Mouse (Mus musculus): ENCODE measurements around the gene Bex6. TPM values are rescaled to one million over a fixed set of nuclear protein-coding genes. Genes with fewer than 3 reads are reported as not detected.

The Bex6 gene
- total RNA-seq (2021): not detected

GRCm38 (mm10) chr16:32179333-32179901 is at the start of gene Bex6:
TSS of gene Bex6 (plus strand) at chr16:32179823.
- DNase-seq (ENCODE audit: extremely low spot score in 1 of 2, low spot score in 1 of 2): no peak

GRCm38 (mm10) chr16:32130190-32130826 is 49.3 kb upstream of the Bex6 start:
- DNase-seq (ENCODE audit: extremely low spot score in 1 of 2, low spot score in 1 of 2): no peak

GRCm38 (mm10) chr16:32133148-32133547 is 46.5 kb upstream of the Bex6 start:
- no peak for DNase-seq (ENCODE audit: extremely low spot score in 1 of 2, low spot score in 1 of 2)

GRCm38 (mm10) chr16:32135842-32136357 is 43.7 kb upstream of the Bex6 start:
- no peak for DNase-seq (ENCODE audit: extremely low spot score in 1 of 2, low spot score in 1 of 2)

GRCm38 (mm10) chr16:32138954-32139353 is 40.7 kb upstream of the Bex6 start:
- DNase-seq (ENCODE audit: extremely low spot score in 1 of 2, low spot score in 1 of 2): no peak

DNA sequence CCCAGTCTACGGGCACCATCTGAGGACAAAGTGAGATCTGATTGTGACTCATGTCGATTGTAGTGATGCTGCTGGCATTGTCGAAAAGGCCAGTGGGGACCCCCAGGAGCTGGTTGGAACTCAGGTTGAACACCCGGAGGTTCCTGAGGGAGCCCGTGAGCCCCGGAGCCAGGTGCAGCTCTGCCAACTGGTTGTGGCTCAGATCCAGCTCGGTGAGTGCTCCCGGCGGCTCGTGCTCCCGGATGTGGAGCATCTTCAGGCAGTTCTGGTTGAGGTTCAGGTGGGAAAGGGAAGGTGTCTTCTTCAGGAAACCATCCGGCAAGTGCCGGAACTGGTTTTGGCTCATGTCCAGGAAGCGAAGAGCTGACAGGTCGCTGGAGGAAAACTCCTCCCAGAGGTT is 35.9 kb upstream of the Bex6 start:
- DNase-seq (ENCODE audit: extremely low spot score in 1 of 2, low spot score in 1 of 2): no peak

- no peak for DNase-seq (ENCODE audit: extremely low spot score in 1 of 2, low spot score in 1 of 2)
Measured at GRCm38 (mm10) chr16:32144592-32144991, 35.0 kb upstream of the Bex6 start.

DNA sequence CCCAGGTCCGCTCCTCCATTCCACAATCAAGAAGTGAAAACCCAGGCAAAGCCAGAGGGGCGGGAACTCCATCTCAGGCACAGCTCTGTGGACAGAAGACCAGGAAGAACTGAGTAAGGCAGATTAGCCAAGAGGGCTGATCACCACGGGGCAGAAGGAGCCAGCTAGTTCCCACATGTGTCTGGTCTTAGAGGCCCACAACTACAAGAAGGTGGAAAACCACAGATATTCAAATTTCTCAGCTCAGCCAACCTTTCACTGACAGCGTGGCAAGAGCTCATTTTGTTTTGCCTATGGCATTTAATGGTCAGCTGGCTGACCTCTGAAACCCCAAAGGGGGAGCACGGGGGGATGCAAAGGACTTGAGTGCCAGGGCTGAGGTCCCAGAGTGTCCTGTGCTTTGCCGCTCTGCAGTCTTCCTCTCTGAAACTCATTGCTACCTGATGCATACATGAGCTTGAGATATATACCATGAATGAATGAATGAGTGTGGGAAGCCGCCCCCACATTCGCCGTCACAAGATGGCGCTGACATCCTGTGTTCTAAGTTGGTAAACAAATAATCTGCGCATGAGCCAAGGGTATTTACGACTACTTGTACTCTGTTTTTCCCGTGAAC is 31.9 kb upstream of the Bex6 start:
- DNase-seq (ENCODE audit: extremely low spot score in 1 of 2, low spot score in 1 of 2): no peak

DNA sequence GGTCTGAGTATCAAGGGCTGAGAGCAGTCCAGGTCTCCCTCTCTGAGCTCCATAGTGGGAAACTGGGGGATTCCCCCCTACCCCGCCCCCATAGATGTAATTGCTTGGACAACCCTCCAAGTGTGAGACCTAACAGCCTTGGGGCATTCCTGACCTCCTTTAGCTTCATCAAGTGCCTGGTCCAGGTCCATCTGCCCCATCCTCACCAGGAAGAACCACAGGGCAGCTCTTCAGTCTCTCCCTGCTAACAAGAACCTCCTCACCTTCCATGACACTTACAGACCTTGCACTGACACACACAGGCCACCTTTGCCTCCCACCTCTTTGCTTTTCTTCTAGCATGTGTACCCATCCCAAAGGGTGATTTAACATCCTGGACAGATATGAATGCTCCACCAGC is 25.6 kb upstream of the Bex6 start:
- DNase-seq (ENCODE audit: extremely low spot score in 1 of 2, low spot score in 1 of 2): no peak

DNA sequence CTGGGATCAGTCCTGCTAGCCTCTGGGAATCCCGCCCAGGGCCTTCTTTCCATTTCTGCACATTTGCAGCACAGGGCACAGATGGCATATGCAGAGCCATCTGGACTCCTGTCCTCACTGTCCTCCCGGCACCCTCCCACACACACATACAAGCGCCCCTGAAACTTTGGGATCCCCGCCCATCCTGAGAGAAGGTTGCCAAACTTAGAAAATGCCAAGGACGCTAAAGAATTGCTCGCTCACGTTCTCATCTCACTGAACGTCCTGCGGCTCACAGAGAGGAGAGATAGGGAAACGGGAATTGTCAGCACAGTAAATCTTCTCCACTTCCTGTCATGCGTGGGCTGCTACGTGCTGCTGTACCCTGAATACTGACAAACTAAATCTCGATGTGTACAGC is 25.2 kb upstream of the Bex6 start:
- peak; percentile 34 to 59 for DNase-seq (ENCODE audit: extremely low spot score in 1 of 2, low spot score in 1 of 2)

DNA sequence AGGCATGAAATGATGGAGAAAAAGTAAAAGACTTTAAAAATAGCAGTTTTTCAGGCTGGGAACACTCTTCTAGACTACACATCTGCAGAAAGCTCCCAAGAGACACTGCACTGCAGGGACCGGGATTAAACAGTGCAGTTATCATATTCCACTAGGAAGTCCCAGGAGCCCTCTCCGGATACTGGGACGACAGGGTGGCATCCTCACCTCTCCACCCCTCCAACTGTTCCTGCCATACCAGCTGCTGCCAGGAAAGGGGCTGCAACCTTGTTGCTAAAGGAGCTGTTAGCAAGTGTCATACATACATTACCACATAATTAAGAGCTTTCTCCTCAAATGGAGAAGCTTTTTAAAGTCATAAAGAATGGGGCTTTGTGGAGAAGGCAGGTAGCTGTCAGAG is 22.9 kb upstream of the Bex6 start:
- DNase-seq (ENCODE audit: extremely low spot score in 1 of 2, low spot score in 1 of 2): no peak

DNA sequence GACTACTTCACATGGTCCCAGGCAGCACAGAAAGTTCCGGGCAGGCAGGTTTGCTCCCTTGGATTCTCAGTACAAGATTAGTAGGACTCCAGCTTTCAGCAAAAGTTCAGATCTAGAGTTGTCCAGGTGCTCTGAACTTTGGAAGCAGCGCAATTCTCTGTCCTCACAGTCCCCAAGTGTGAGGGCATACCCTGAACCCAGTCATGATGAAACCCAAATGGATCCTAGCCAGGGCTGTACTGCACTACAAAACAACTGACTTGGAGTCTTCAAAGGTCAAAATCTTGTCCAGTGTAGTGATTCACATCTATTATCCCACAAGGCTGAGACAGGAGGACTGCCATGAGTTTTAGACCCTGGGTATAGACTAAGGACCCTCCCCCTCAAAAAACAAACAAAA is 22.3 kb upstream of the Bex6 start:
- no peak for DNase-seq (ENCODE audit: extremely low spot score in 1 of 2, low spot score in 1 of 2)

DNA sequence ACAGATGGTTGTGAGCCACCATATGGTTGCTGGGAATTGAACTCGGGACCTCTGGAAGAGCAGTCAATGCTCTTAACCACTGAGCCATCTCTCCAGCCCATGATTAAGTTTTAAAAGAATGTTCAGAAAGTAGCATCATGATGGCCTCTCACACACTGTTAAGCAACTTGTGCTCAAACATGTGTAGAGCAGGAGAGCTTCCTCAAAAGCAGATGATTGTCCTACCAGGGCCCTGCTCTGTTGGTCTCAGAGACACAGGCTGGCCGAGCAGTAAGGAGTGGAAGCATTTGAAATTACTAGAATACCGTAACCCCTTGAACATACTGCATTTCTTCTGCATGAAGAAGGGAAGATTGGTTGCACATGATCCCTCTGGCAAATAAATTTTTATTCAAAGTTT is 20.7 kb upstream of the Bex6 start:
- DNase-seq (ENCODE audit: extremely low spot score in 1 of 2, low spot score in 1 of 2): no peak

DNA sequence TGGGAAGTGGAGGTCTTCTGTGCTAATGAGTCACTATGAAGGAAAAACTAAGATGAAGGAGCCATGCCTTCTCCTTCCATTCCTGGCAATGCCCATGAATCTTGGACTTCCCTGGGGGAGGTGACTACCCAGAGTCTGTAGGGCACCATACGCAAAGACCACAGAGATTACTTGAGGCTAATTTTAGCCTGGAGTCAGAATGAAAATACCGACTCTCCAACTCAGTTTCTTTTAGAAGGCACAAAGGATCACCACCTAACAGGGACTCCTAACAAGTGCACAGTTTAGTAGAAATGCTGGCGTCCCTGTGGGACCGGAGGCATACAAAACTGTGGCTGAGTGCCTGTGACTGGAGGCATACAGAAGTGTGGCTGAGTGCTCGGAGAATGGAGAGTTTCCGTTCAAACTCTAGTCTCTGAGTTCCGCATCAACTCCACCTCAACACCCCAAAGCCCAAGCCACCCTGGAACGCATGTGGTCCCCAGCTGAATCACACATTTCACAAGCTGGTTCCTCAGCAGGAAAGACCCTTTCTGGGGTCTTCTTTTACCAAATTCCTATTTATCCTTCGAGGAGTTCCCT is 18.8 kb upstream of the Bex6 start:
- DNase-seq (ENCODE audit: extremely low spot score in 1 of 2, low spot score in 1 of 2): no peak

DNA sequence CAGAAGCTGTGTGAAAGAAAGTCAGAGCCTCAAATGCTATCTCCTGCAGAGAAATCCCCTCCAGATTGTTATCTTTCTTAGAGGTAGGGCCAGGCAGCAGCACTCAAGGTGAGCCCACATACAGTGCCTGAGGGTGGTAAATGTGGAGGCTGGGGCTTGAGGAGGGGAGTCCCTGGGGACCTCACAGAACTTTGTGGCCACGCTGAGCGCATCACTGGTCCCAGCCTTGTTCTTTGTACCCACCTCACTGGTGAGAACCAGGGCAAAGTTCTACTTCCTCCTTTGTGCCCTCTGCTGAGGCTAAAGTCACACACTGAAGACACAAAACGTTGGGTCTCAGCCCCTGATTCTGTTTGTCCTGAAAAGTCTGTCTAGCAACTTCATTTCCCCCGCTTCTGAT is 16.2 kb upstream of the Bex6 start:
- DNase-seq (ENCODE audit: extremely low spot score in 1 of 2, low spot score in 1 of 2): no peak

- no peak for DNase-seq (ENCODE audit: extremely low spot score in 1 of 2, low spot score in 1 of 2)
Measured at GRCm38 (mm10) chr16:32163891-32164290, 15.7 kb upstream of the Bex6 start.

- no peak for DNase-seq (ENCODE audit: extremely low spot score in 1 of 2, low spot score in 1 of 2)
Measured at GRCm38 (mm10) chr16:32164396-32165027, 15.1 kb upstream of the Bex6 start.

DNA sequence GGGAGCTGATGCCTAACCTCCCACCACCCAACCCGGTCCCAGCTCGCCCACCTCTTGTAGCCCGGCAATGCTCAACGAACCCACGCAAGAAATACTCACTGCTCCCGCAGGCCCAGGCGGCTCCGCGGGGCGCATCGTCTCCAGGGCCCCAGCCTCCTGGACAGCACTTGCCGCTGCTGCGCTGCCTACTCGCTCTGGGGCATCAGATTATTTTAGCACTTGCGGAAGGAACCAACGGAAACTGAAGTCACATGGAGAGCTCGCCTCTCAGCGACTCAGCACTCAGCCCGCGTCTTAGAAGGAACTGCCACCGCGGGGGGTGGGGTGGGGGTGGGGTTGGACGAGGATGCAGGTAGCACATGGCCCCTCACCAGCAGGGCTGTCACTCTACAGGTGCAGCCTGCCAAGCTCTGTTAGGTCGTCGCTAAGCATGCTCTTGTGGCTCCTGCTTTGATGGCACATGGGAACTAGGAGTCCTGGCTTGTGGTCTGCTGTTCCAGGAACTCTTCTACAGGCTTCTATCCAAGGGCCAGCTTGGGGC is 14.3 kb upstream of the Bex6 start, which contains the start of gene Nrros:
Nrros (minus strand) TSS at position 314 of the 541 bp plus-strand sequence.
- peak in 1 of 2 experiments; percentile 43 for DNase-seq (ENCODE audit: extremely low spot score in 1 of 2, low spot score in 1 of 2)

- no peak for DNase-seq (ENCODE audit: extremely low spot score in 1 of 2, low spot score in 1 of 2)
Measured at GRCm38 (mm10) chr16:32167819-32168545, 11.6 kb upstream of the Bex6 start.

Measured in layer of hippocampus, postnatal 25 days (tissue).